Mouse (Mus musculus) embryonic fibroblast, embryonic 13.5 days (primary cell): ENCODE data around the gene Wfdc5.

Experiments used
- CTCF ChIP-seq: IDR thresholded peaks from 2 replicates; pipeline ENCODE4 v1.5.1; 2011; ENCODE audit warnings: mild to moderate bottlenecking, control low read depth, low read length, moderate library complexity, borderline replicate concordance; ENCODE audit not compliant: insufficient read depth
- POLR2A ChIP-seq: IDR thresholded peaks from 2 replicates; pipeline ENCODE4 v1.6.1; 2011; ENCODE audit warnings: low read depth, mild to moderate bottlenecking, control low read depth, low read length, moderate library complexity

DNA sequence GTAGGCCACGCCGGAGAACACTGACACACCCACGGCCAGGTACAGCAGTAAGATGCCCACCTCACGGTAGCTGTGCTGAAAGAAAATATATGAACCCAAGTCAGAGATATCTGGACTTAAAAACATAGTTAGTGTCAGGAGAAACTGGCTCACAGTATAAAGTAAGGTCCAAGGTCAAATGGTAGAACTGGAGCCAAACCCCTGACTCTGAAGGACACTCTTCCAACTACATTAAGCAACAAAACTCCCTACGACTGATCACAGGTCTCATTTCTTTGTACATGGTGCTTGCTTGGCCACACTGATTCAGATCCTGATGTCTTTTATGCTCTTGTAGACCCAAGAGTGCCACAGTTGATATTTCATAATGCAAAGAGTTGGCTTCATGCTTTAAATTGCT lies 17.6 kb downstream of the Wfdc5 start:
- TF ChIP-seq CTCF: no peak
- TF ChIP-seq POLR2A: no peak
